Mouse (Mus musculus): ENCODE results near the gene Mlec.

- TF ChIP-seq CTCF (IDR thresholded peaks at IDR 0.05) (no peak), EP300 (IDR thresholded peaks at IDR 0.05) (no peak)
Measured at GRCm38 (mm10) chr5:115133358-115134066, 24.5 kb downstream of the Mlec start.

Measured in lung, postnatal 0 days (tissue).